In the genomic region with DNA sequence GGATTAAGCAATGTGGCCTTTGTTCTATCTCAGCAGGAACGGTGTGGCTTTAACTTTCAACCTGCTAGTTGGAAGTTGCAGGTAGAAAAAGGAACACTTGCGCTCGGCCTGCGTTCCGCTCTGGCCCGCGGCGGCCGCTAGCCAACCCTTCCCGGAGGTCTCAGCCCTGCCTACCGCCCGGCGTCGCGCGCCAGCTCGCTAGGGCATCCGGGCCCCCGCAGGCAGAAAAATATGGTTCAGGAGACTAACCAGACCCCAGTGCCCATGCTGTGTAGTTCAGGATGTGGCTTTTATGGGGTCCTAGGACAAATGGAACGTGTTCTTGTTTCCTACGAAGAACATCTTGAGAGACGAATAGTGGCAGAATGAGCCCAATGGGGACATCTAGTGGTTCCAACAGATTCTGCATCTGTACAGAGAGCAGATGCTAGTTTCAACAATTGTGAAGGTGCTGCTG, we compare ENCODE assay signal across 8 mouse cellular contexts. TPM values are rescaled to one million over a fixed set of nuclear protein-coding genes. Genes with fewer than 3 reads are reported as not detected.
DNase-seq lines count a peak whose midpoint lies in the region.

No protein-coding gene starts in this region.

- peaks cover 7% of the 10 kb centered on the region for H3K4me1 ChIP-seq in midbrain, embryonic 10.5 days

- H3K4me3 ChIP-seq in midbrain, embryonic 10.5 days = peak overlapping the region; percentile 68

- intact Hi-C loops in left cerebral cortex, postnatal 36 days (cut with DNase I) = loop anchor here (1.0 to 10.0 kb wide), 3 partner anchors 307 to 545 kb away; no protein-coding TSS in a partner anchor

- H3K27me3 ChIP-seq in midbrain, embryonic 10.5 days (ENCODE audit: low read depth, poor library complexity, severe bottlenecking) = peaks cover 11% of the 10 kb centered on the region

- H3K36me3 ChIP-seq in midbrain, embryonic 10.5 days = no peaks in the 10 kb centered on the region

- no peaks in the 10 kb centered on the region for H3K9me3 ChIP-seq in midbrain, embryonic 10.5 days (replicated peaks)

- DNase-seq in ovary, postnatal 10 days (ENCODE audit: low spot score) = peak; percentile 22
- no peak for DNase-seq in ovary, adult 18-20 months (ENCODE audit: low spot score)
- DNase-seq in cerebellum, postnatal 14 days = peak; percentile 64 to 72
- peak; percentile 56 to 81 for DNase-seq in frontal cortex, postnatal 36 days (ENCODE audit: low spot score in 2 of 2)
- DNase-seq in kidney, adult 11 months = peak; percentile 27
- DNase-seq in left cerebral cortex, postnatal 36 days (ENCODE audit: low spot score in 2 of 2) = peak; percentile 47 to 61
- peak; percentile 69 for DNase-seq in midbrain, embryonic 10.5 days (ENCODE audit: low spot score)
- DNase-seq in skeletal muscle tissue, adult 2 months (ENCODE audit: low read depth, low spot score) = peak; percentile 4

- H3K27ac ChIP-seq in midbrain, embryonic 10.5 days (replicated peaks) = peak overlapping the region; percentile 87

- WGBS in midbrain, embryonic 10.5 days = under 1% methylated on average over 22 of the region's 22 CpGs

RNA-seq across cellular contexts. Expression of gene Gm281, which starts 12.6 kb away (rescaled TPM):
- total RNA-seq in left cerebral cortex, postnatal 36 days (2021) = not detected
- polyA plus RNA-seq in midbrain, embryonic 10.5 days (2016; fragmentation: Nextera tagmentation; extraction: Ambion mirVana) = not detected in 2 replicates

RNA-seq across cellular contexts. Expression of gene Atxn7, which starts 59.6 kb away (rescaled TPM):
- total RNA-seq in left cerebral cortex, postnatal 36 days (2021) = 10 to 100 TPM; 24.4 to 30.5 TPM
- polyA plus RNA-seq in midbrain, embryonic 10.5 days (2016; fragmentation: Nextera tagmentation; extraction: Ambion mirVana) = 3.5 and 3.6 TPM in 2 replicates
